Mouse (Mus musculus) midbrain, postnatal 0 days (tissue): Measurements from ENCODE around the gene Tead1. TPM values are rescaled to one million over a fixed set of nuclear protein-coding genes. Genes with fewer than 3 reads are reported as not detected.

Experiments used
- ATAC-seq: fragments of 200-750 bp; cut with Nextera tagmentation; 2 replicates; pipeline ENCODE4 v1.8.0; 2017; ENCODE audit warnings: moderate number of reproducible peaks, mild to moderate bottlenecking, moderate TSS enrichment, moderate library complexity; ENCODE audit not compliant: low FRiP score
- DNase-seq: peaks from one replicate; pipeline ENCODE4 v3.0.0-alpha.2; 2015; ENCODE audit warnings: low spot score
- H3K27ac ChIP-seq: fragments of 300-500 bp; sonication (generic); 2 replicates; pipeline ENCODE4 v1.5.1; 2014; ENCODE audit warnings: low read depth, mild to moderate bottlenecking, low read length, mixed read lengths
- H3K27me3 ChIP-seq: fragments of 300-500 bp; sonication (generic); 2 replicates; pipeline ENCODE4 v1.6.1; 2014; ENCODE audit warnings: low read length, control low read depth, mixed read lengths; ENCODE audit not compliant: insufficient read depth
- H3K36me3 ChIP-seq: fragments of 300-500 bp; sonication (generic); 2 replicates; pipeline ENCODE4 v1.6.1; 2014; ENCODE audit warnings: low read length, control low read depth, mixed read lengths; ENCODE audit not compliant: insufficient read depth
- H3K4me1 ChIP-seq: fragments of 300-500 bp; sonication (generic); 2 replicates; pipeline ENCODE4 v1.6.1; 2014; ENCODE audit warnings: mild to moderate bottlenecking, control low read depth, antibody characterized with exemption, low read length, mixed read lengths; ENCODE audit not compliant: insufficient read depth
- H3K4me2 ChIP-seq: fragments of 300-500 bp; sonication (generic); 2 replicates; pipeline ENCODE4 v1.6.1; 2014; ENCODE audit warnings: low read depth, mild to moderate bottlenecking, low read length, mixed read lengths; ENCODE audit not compliant: poor library complexity, severe bottlenecking
- H3K4me3 ChIP-seq: fragments of 300-500 bp; sonication (generic); 2 replicates; pipeline ENCODE4 v1.5.1; 2014; ENCODE audit warnings: low read depth, mild to moderate bottlenecking, low read length, moderate library complexity
- H3K9ac ChIP-seq: fragments of 300-500 bp; sonication (generic); replicated peaks from 2 replicates; pipeline ENCODE4 v1.6.1; 2014; ENCODE audit warnings: mild to moderate bottlenecking, low read length, moderate library complexity, mixed read lengths; ENCODE audit not compliant: poor library complexity, severe bottlenecking
- H3K9me3 ChIP-seq: fragments of 300-500 bp; sonication (generic); 2 replicates; pipeline ENCODE4 v1.6.1; 2016; ENCODE audit warnings: low read length, control low read depth
- CTCF ChIP-seq: IDR thresholded peaks from 2 replicates; pipeline ENCODE4 v1.5.1; 2016; ENCODE audit warnings: antibody characterized with exemption, mild to moderate bottlenecking
- WGBS: fragments of 180-500 bp; shearing (Covaris S2); extraction: QIAGEN DNeasy Blood & Tissue Kit; methylation state at CpG from one replicate; pipeline ENCODE4 v1.1.7; 2014; 5-methylcytosine and 5-hydroxymethylcytosine counted together
- polyA plus RNA-seq: library from polyadenylated mRNA; unstranded; fragments of >200 nt; fragmentation: Nextera tagmentation; extraction: Ambion mirVana; gene quantifications from 2 replicates; pipeline ENCODE4 v1.2.1, GENCODE M21; 2015
- total RNA-seq: library from RNA; depleted of rRNA; stranded (reverse); fragments of >200 nt; gene quantifications from 2 replicates; pipeline ENCODE4 v1.2.3, GENCODE M21; 2014

Tead1 gene
- total and polyA plus RNA-seq, 2 experiments from 2014 or later, result 8.0 to 16.6 TPM

DNA sequence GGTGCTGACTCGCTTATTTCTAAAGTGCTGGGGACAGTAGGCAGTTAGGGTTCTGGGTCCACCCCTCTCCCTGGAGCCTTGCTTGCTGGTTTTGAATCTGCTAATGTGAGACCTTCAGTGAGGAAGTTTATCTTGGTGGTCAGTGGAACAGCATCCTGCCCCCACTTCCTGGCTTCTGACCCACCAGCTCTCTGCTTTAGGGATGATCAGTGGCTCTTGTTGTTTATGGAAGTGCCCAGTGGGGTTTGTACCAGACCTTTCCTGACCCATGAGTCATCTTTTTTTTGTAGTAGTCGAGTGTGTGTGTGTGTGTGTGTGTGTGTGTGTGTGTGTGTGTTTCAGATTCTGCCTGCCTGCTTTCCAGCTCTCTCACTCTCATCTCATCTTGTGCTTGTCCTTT, 38.6 kb downstream of the Tead1 start:
- Histone ChIP-seq H3K27ac (no peak overlapping the region), H3K36me3 (no peaks in the 10 kb centered on the region), H3K27me3 (no peaks in the 10 kb centered on the region), H3K4me2 (no peak overlapping the region), H3K9ac (no peak overlapping the region), H3K4me1 (peaks cover 11% of the 10 kb centered on the region), H3K9me3 (no peaks in the 10 kb centered on the region), H3K4me3 (no peak overlapping the region)
- ATAC-seq, result no peak
- DNase-seq, result no peak
- 56% methylated on average over 2 of the region's 2 CpGs for WGBS
- no peak for TF ChIP-seq CTCF

- H3K9ac ChIP-seq, result no peak overlapping the region
- WGBS, result 38% methylated on average over 11 of the region's 11 CpGs
- H3K4me3 ChIP-seq, result no peak overlapping the region
- no peaks in the 10 kb centered on the region for H3K36me3 ChIP-seq
- H3K9me3 ChIP-seq, result no peaks in the 10 kb centered on the region
- no peak overlapping the region for H3K27ac ChIP-seq
- no peak overlapping the region for H3K4me2 ChIP-seq
- ATAC-seq (no peak), DNase-seq (no peak)
- H3K4me1 ChIP-seq, result peaks cover 11% of the 10 kb centered on the region
- no peak for TF ChIP-seq CTCF
- no peaks in the 10 kb centered on the region for H3K27me3 ChIP-seq
Measured at GRCm38 (mm10) chr7:112719394-112720142, 40.5 kb downstream of the Tead1 start.

GRCm38 (mm10) chr7:112720143-112720988, 41.2 kb downstream of the Tead1 start:
- Histone ChIP-seq H3K4me3 (peak overlapping the region; percentile 14; the same call in 1 of the 2 replicates), H3K4me2 (peak overlapping the region; percentile 47), H3K4me1 (peaks cover 11% of the 10 kb centered on the region), H3K9ac (peak overlapping the region; percentile 33; the same call in 1 of the 2 replicates), H3K36me3 (no peaks in the 10 kb centered on the region), H3K9me3 (no peaks in the 10 kb centered on the region), H3K27ac (no peak overlapping the region), H3K27me3 (no peaks in the 10 kb centered on the region)
- 11% methylated on average over 23 of the region's 23 CpGs for WGBS
- peak; percentile 70 for DNase-seq
- ATAC-seq, result peak; percentile 49
- TF ChIP-seq CTCF, result no peak

DNA sequence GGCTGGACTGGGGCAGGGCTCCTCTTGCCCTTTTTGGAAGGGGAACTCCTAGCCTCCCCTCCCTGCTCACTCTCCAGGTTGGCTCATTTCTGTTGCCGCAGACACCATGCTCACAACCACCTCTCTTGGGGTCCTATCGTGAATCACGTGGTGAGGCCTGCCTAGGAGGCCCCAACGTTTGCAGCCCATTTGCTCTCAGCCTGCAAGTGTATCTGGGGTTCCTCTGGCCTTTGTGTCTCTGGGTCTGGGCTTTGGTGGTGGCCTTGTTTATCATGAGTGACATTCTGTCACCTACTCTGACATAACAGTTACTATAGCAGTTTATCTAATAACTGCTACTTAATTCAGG, 41.8 kb downstream of the Tead1 start:
- Histone ChIP-seq H3K36me3 (no peaks in the 10 kb centered on the region), H3K4me3 (peak overlapping the region; percentile 14; the same call in 1 of the 2 replicates), H3K27ac (no peak overlapping the region), H3K4me2 (peak overlapping the region; percentile 47), H3K9me3 (no peaks in the 10 kb centered on the region), H3K9ac (0 out of 2 replicates have a peak overlapping the region, but pooled peaks have one; percentile 33), H3K4me1 (peaks cover 11% of the 10 kb centered on the region), H3K27me3 (no peaks in the 10 kb centered on the region)
- 20% methylated on average over 4 of the region's 4 CpGs for WGBS
- DNase-seq (no peak), ATAC-seq (peak; percentile 22; the same call in 1 of the 2 replicates)
- TF ChIP-seq CTCF, result no peak

- Histone ChIP-seq H3K27ac (no peak overlapping the region), H3K9ac (no peak overlapping the region), H3K4me3 (no peak overlapping the region), H3K4me2 (no peak overlapping the region), H3K36me3 (no peaks in the 10 kb centered on the region), H3K4me1 (peaks cover 11% of the 10 kb centered on the region), H3K27me3 (no peaks in the 10 kb centered on the region), H3K9me3 (no peaks in the 10 kb centered on the region)
- DNase-seq (no peak), ATAC-seq (no peak)
- TF ChIP-seq CTCF, result no peak
- WGBS, result 78% methylated on average over 4 of the region's 4 CpGs
Measured at GRCm38 (mm10) chr7:112721859-112722258, 42.7 kb downstream of the Tead1 start.

DNA sequence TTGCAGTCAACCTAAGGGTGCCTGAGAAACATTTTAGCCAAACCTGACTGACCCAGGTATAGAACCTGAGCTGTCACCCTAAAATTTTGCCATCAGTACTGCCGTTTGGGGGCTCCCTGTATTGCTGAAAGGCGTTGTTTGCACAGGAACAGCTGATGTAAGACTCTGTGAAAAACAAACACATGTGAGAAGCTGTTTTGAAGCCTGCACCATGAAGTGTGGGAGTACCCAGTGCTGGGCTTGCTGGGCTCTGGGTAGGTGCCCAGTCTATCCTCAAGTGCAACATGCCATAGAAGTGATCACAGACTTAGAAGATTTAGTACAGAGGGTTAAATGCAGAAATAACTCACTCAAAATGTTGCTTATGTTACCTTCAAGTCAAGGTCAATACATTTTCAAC, 49.3 kb downstream of the Tead1 start:
- Histone ChIP-seq H3K36me3 (no peaks in the 10 kb centered on the region), H3K4me2 (no peak overlapping the region), H3K4me1 (no peaks in the 10 kb centered on the region), H3K27ac (no peak overlapping the region), H3K4me3 (no peak overlapping the region), H3K9ac (no peak overlapping the region), H3K9me3 (no peaks in the 10 kb centered on the region), H3K27me3 (no peaks in the 10 kb centered on the region)
- 77% methylated on average over 2 of the region's 2 CpGs for WGBS
- DNase-seq (no peak), ATAC-seq (no peak)
- TF ChIP-seq CTCF, result no peak
